Mouse (Mus musculus) gastrocnemius, postnatal 10 days (tissue): ENCODE data around the gene Lama1. TPM values are rescaled to one million over a fixed set of nuclear protein-coding genes. Genes with fewer than 3 reads are reported as not detected.
"Not testable (repeated sequence)": the region's sequence is repeated elsewhere in the genome, so short reads cannot be mapped to it uniquely, and the experiment has no call there.

Experiments
- DNase-seq: peaks from one replicate; pipeline ENCODE4 v3.0.0; 2021; ENCODE audit warnings: mixed read lengths
- total RNA-seq, 2 experiments: library from RNA; stranded (reverse); gene quantifications; 2 replicates each; pipeline ENCODE4 v1.2.3; 2021

The Lama1 gene
- total RNA-seq, 2 experiments from 2014 or later, result 0.16 to 0.25 TPM

GRCm38 (mm10) chr17:67722055-67722454, 25.0 kb downstream of the Lama1 start:
- DNase-seq, result no peak

GRCm38 (mm10) chr17:67722578-67722977, 25.5 kb downstream of the Lama1 start:
- DNase-seq, result no peak

- DNase-seq, result no peak
These were observed 26.4 kb downstream of the Lama1 start for GRCm38 (mm10) chr17:67723175-67724067.

GRCm38 (mm10) chr17:67726601-67727000, 29.5 kb downstream of the Lama1 start:
- no peak for DNase-seq

GRCm38 (mm10) chr17:67728751-67729150, 31.7 kb downstream of the Lama1 start:
- DNase-seq, result no peak

- no peak for DNase-seq
These were observed 34.0 kb downstream of the Lama1 start for GRCm38 (mm10) chr17:67731096-67731495.

- DNase-seq, result no peak
These were observed 34.9 kb downstream of the Lama1 start for GRCm38 (mm10) chr17:67731964-67732363.

GRCm38 (mm10) chr17:67733516-67733915, 36.5 kb downstream of the Lama1 start:
- no peak for DNase-seq

GRCm38 (mm10) chr17:67735722-67736121, 38.7 kb downstream of the Lama1 start:
- no peak for DNase-seq

- DNase-seq, result not testable (repeated sequence)
These were observed 44.2 kb downstream of the Lama1 start for GRCm38 (mm10) chr17:67741229-67741628.

GRCm38 (mm10) chr17:67764167-67764871, 67.3 kb downstream of the Lama1 start:
- no peak for DNase-seq

- DNase-seq, result no peak
These were observed 76.5 kb downstream of the Lama1 start for GRCm38 (mm10) chr17:67773608-67774007.

- DNase-seq, result peak; percentile 18
These were observed 79.7 kb downstream of the Lama1 start for GRCm38 (mm10) chr17:67776764-67777163.

GRCm38 (mm10) chr17:67779812-67780211, 82.8 kb downstream of the Lama1 start:
- peak; percentile 36 for DNase-seq

GRCm38 (mm10) chr17:67791091-67791490, 94.0 kb downstream of the Lama1 start:
- no peak for DNase-seq

GRCm38 (mm10) chr17:67809171-67809570, 112.1 kb downstream of the Lama1 start:
- no peak for DNase-seq

- no peak for DNase-seq
These were observed 116.6 kb downstream of the Lama1 start for GRCm38 (mm10) chr17:67813666-67814065.

GRCm38 (mm10) chr17:67815720-67816119, 118.7 kb downstream of the Lama1 start:
- no peak for DNase-seq

GRCm38 (mm10) chr17:67816916-67817315, 119.9 kb downstream of the Lama1 start:
- DNase-seq, result no peak

- no peak for DNase-seq
These were observed 130.4 kb downstream of the Lama1 start for GRCm38 (mm10) chr17:67827431-67827830.

GRCm38 (mm10) chr17:67836146-67836895, 139.3 kb downstream of the Lama1 start:
- DNase-seq, result no peak

GRCm38 (mm10) chr17:67837351-67838090, 140.5 kb downstream of the Lama1 start:
- DNase-seq, result peak; percentile 41
